Mouse (Mus musculus): ENCODE results near the gene Nkain2. TPM values are rescaled to one million over a fixed set of nuclear protein-coding genes. Genes with fewer than 3 reads are reported as not detected.
"Not testable (repeated sequence)": the region's sequence is repeated elsewhere in the genome, so short reads cannot be mapped to it uniquely, and the experiment has no call there.

Nkain2 gene
- polyA plus RNA-seq, 1 experiment from 2014 or later = 0.28 TPM

DNA sequence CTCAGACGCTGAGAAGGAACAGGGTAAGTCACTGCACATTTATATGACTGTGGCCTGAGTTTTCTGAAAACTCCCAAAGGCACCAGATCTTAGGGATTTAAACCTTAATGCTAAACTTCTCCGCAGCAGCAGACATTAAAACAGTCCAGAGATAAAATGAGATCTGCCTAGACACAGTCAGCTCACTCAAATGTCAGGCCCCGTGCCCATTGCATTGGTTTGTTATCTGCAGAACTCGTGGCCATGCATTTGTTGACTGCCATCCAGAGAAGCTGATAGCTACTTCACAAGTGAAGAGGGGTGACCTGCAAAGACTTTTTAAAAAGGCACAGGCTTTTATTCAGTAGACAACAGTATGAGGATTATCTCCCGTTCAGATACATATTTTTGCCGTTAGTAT, 838.2 kb downstream of the Nkain2 start:
- Histone ChIP-seq H3K27me3 (ENCODE audit: control insufficient read depth, insufficient read depth, low read depth, low read length) (no peaks in the 10 kb centered on the region), H3K4me1 (replicated peaks; ENCODE audit: control insufficient read depth, insufficient read depth, low read length) (no peaks in the 10 kb centered on the region), H3K4me3 (ENCODE audit: low read length) (no peak overlapping the region), H3K27ac (ENCODE audit: low read length) (no peak overlapping the region), H3K9ac (ENCODE audit: low read length) (no peak overlapping the region), H3K4me2 (ENCODE audit: low read depth, low read length) (no peak overlapping the region), H3K36me3 (ENCODE audit: control insufficient read depth, insufficient read depth, low read length) (no peaks in the 10 kb centered on the region), H3K9me3 (ENCODE audit: control insufficient read depth, low read length) (no peaks in the 10 kb centered on the region)
- WGBS = 74% methylated on average over 6 of the region's 6 CpGs
- no peak for ATAC-seq (ENCODE audit: low read depth)

DNA sequence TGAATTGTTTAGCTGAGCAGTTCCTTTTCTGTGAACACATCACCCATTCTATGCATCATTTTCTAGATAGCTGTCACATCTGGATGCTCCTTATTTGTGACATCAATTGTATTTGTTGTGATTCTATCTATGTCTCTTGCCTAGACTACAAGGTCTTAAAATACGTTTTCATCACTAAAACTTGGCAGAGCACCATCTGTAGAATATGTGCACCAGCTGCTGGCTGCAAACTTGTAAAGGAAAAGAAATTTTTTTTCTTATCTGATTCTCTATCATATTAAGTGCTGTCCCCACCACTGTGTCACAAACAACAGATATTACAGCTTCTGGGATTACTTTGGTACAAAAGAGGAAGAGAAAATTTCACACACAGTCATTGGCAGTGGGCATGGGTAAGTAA, 860.3 kb downstream of the Nkain2 start:
- H3K27me3 ChIP-seq (ENCODE audit: control insufficient read depth, insufficient read depth, low read depth, low read length) = no peaks in the 10 kb centered on the region
- no peaks in the 10 kb centered on the region for H3K36me3 ChIP-seq (ENCODE audit: control insufficient read depth, insufficient read depth, low read length)
- no peaks in the 10 kb centered on the region for H3K4me1 ChIP-seq (replicated peaks; ENCODE audit: control insufficient read depth, insufficient read depth, low read length)
- no peak overlapping the region for H3K9ac ChIP-seq (ENCODE audit: low read length)
- H3K9me3 ChIP-seq (ENCODE audit: control insufficient read depth, low read length) = no peaks in the 10 kb centered on the region
- H3K4me2 ChIP-seq (ENCODE audit: low read depth, low read length) = no peak overlapping the region
- no peak overlapping the region for H3K4me3 ChIP-seq (ENCODE audit: low read length)
- H3K27ac ChIP-seq (ENCODE audit: low read length) = no peak overlapping the region
- WGBS = 23% methylated on average over 1 of the region's 1 CpGs
- no peak for ATAC-seq (ENCODE audit: low read depth)

DNA sequence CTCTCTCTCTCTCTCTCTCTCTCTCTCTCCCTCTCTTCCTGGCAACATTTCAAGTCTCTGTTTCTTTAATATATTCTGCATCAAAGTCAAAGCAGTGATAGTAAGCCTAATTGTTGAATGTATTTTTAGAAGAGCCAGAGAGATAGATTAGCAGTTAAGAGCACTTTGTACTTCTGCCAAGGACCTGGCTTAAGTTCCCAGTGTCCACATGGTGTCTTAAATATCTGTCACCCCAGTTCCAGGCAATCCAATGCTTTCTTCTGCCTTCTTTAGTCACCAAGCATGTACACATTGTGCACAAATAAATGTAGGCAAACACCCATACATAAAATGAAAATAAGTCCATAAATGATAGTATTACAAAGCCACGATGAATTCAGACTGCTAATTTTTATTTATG, 871.9 kb downstream of the Nkain2 start:
- H3K4me1 ChIP-seq (replicated peaks; ENCODE audit: control insufficient read depth, insufficient read depth, low read length) = no peaks in the 10 kb centered on the region
- ATAC-seq (ENCODE audit: low read depth) = peak; percentile 64; the same call in 1 of the 2 replicates
- H3K4me2 ChIP-seq (ENCODE audit: low read depth, low read length) = no peak overlapping the region
- WGBS = 40% methylated on average over 1 of the region's 1 CpGs
- no peak overlapping the region for H3K4me3 ChIP-seq (ENCODE audit: low read length)
- H3K36me3 ChIP-seq (ENCODE audit: control insufficient read depth, insufficient read depth, low read length) = no peaks in the 10 kb centered on the region
- no peaks in the 10 kb centered on the region for H3K9me3 ChIP-seq (ENCODE audit: control insufficient read depth, low read length)
- H3K9ac ChIP-seq (ENCODE audit: low read length) = no peak overlapping the region
- H3K27me3 ChIP-seq (ENCODE audit: control insufficient read depth, insufficient read depth, low read depth, low read length) = no peaks in the 10 kb centered on the region
- no peak overlapping the region for H3K27ac ChIP-seq (ENCODE audit: low read length)

DNA sequence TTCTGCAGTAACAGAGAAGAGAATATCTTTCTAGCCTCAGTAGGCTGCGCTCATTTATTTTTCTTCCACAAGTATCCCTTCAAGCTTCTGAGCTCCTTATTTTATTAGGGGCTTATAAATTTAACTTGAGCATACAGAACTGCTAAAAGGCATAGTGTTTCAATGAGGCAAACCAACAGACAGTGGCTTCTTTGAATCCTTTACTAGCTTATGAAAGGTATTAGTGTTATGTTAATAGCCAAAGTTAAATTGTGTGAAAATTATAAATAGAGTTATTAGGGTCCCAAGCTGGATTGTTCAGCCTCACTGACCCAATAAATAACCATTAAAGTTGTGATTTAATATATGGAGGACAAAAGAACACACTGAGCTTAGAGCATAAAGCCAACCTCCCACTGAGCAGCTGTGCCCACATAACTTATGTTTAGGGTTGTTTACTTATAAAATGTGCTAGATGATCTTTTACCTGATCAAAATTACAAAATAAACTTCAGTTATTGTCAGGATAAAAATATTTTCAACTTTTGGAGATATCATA, 889.0 kb downstream of the Nkain2 start:
- H3K9me3 ChIP-seq (ENCODE audit: control insufficient read depth, low read length) = no peaks in the 10 kb centered on the region
- ATAC-seq (ENCODE audit: low read depth) = no peak

DNA sequence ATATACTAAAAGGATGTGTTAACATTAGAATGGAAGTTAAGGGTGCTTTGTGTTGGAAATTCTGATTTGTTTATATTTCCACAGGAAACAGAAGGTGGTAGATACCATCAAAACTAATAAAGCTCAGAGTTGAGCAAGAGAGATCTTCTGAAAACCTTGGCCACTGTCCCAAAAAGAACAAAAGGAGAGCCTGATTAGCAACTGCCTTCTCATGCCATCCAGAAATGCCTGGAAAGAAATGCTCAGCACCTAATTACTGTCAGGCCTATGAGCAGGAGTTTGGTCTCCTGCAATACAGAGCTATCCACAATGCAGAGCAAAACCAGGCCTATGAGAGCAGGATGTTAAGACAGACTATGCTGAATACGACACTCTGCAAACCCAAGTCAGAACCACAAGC, 897.1 kb downstream of the Nkain2 start:
- peak; percentile 92 for ATAC-seq (ENCODE audit: low read depth)
- peak overlapping the region; percentile 17; the same call in 1 of the 2 replicates for H3K27ac ChIP-seq (ENCODE audit: low read length)

More for the DNA sequence above, 889.0 kb downstream of the Nkain2 start:
- 91% methylated on average over 1 of the region's 1 CpGs for WGBS
- no peak overlapping the region for H3K9ac ChIP-seq (ENCODE audit: low read length)
- no peak overlapping the region for H3K4me2 ChIP-seq (ENCODE audit: low read depth, low read length)
- H3K27ac ChIP-seq (ENCODE audit: low read length) = no peak overlapping the region
- no peak overlapping the region for H3K4me3 ChIP-seq (ENCODE audit: low read length)
- H3K4me1 ChIP-seq (replicated peaks; ENCODE audit: control insufficient read depth, insufficient read depth, low read length) = no peaks in the 10 kb centered on the region
- no peaks in the 10 kb centered on the region for H3K36me3 ChIP-seq (ENCODE audit: control insufficient read depth, insufficient read depth, low read length)
- no peaks in the 10 kb centered on the region for H3K27me3 ChIP-seq (ENCODE audit: control insufficient read depth, insufficient read depth, low read depth, low read length)

DNA sequence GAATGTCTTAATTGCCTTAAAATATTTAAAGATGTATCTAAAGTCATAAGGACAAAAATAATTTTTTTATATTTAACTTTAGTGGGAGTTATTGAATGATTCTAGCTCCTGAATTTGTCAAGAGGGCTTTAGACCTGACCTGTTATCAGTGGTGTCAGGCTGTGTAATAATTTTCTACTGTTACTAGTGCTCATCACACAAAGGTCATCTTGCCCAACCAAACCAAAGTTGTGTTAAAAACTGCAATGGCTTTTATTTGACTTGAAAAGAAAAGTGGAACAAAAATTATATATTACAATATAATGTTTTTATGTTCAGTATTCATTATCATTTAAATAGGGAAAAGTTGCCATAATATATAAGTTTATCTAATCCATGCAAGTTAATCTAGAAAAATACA, 911.9 kb downstream of the Nkain2 start:
- no peaks in the 10 kb centered on the region for H3K4me1 ChIP-seq (replicated peaks; ENCODE audit: control insufficient read depth, insufficient read depth, low read length)
- H3K36me3 ChIP-seq (ENCODE audit: control insufficient read depth, insufficient read depth, low read length) = no peaks in the 10 kb centered on the region
- H3K27ac ChIP-seq (ENCODE audit: low read length) = no peak overlapping the region
- no peak overlapping the region for H3K4me2 ChIP-seq (ENCODE audit: low read depth, low read length)
- no peaks in the 10 kb centered on the region for H3K27me3 ChIP-seq (ENCODE audit: control insufficient read depth, insufficient read depth, low read depth, low read length)
- H3K9ac ChIP-seq (ENCODE audit: low read length) = no peak overlapping the region
- H3K9me3 ChIP-seq (ENCODE audit: control insufficient read depth, low read length) = no peaks in the 10 kb centered on the region
- no peak overlapping the region for H3K4me3 ChIP-seq (ENCODE audit: low read length)
- ATAC-seq (ENCODE audit: low read depth) = no peak

More for the DNA sequence above, 897.1 kb downstream of the Nkain2 start:
- Histone ChIP-seq H3K27me3 (ENCODE audit: control insufficient read depth, insufficient read depth, low read depth, low read length) (no peaks in the 10 kb centered on the region), H3K4me3 (ENCODE audit: low read length) (no peak overlapping the region), H3K4me1 (replicated peaks; ENCODE audit: control insufficient read depth, insufficient read depth, low read length) (no peaks in the 10 kb centered on the region), H3K9ac (ENCODE audit: low read length) (no peak overlapping the region), H3K9me3 (ENCODE audit: control insufficient read depth, low read length) (no peaks in the 10 kb centered on the region), H3K36me3 (ENCODE audit: control insufficient read depth, insufficient read depth, low read length) (no peaks in the 10 kb centered on the region), H3K4me2 (ENCODE audit: low read depth, low read length) (no peak overlapping the region)
- 36% methylated on average over 1 of the region's 1 CpGs for WGBS

DNA sequence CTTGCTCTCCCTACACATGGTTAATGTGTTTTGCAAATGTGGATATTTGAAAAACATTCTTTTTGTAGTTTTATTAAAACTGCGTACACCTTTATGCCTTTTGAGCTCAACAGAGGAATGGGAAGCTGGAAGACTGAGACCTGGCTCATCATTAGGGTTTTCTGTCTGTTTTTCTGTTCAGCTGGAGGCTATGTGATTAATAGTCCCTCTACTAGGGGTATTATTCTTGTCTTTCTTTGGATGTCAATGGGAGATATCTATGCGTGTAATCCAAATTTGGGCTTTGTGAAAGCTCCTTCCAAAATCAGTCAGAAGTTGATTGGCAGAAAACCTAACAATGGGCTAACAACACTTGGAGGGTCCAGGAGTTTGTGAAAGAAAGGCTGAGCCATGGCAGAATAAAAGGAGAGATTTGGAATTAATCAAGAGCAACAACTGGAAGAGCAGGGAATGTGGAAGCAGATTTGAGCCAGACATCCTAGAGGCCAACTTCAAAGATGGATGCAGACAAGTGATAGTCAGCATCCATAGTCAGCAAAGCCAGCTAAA, 943.0 kb downstream of the Nkain2 start:
- Histone ChIP-seq H3K4me2 (ENCODE audit: low read depth, low read length) (no peak overlapping the region), H3K27me3 (ENCODE audit: control insufficient read depth, insufficient read depth, low read depth, low read length) (no peaks in the 10 kb centered on the region), H3K9me3 (ENCODE audit: control insufficient read depth, low read length) (no peaks in the 10 kb centered on the region), H3K36me3 (ENCODE audit: control insufficient read depth, insufficient read depth, low read length) (no peaks in the 10 kb centered on the region), H3K27ac (ENCODE audit: low read length) (no peak overlapping the region), H3K4me1 (replicated peaks; ENCODE audit: control insufficient read depth, insufficient read depth, low read length) (no peaks in the 10 kb centered on the region), H3K9ac (ENCODE audit: low read length) (no peak overlapping the region), H3K4me3 (ENCODE audit: low read length) (no peak overlapping the region)
- no peak for ATAC-seq (ENCODE audit: low read depth)
- 90% methylated on average over 2 of the region's 2 CpGs for WGBS

DNA sequence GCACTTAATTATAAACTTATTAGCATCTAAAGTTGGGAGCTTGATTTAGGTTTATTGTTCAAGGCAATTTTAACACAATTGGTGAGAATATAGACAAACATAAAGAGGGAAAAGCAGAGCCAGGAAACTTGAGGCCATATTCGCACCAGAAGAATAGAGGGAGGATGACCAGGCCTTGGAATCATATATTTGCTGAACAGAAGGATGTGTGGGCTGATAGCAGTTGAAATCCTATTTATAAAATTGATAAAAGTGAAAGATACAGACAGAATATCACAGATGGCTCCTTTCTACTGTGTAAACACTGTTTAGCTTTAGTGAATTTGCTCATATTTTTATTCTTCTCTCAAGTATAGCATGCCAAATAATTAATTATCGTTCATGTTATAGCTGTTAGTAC, 958.3 kb downstream of the Nkain2 start:
- no peak for ATAC-seq (ENCODE audit: low read depth)
- H3K27me3 ChIP-seq (ENCODE audit: control insufficient read depth, insufficient read depth, low read depth, low read length) = no peaks in the 10 kb centered on the region
- H3K9ac ChIP-seq (ENCODE audit: low read length) = no peak overlapping the region
- no peaks in the 10 kb centered on the region for H3K9me3 ChIP-seq (ENCODE audit: control insufficient read depth, low read length)
- H3K4me2 ChIP-seq (ENCODE audit: low read depth, low read length) = no peak overlapping the region
- no peak overlapping the region for H3K27ac ChIP-seq (ENCODE audit: low read length)
- WGBS = 76% methylated on average over 2 of the region's 2 CpGs
- no peak overlapping the region for H3K4me3 ChIP-seq (ENCODE audit: low read length)
- no peaks in the 10 kb centered on the region for H3K4me1 ChIP-seq (replicated peaks; ENCODE audit: control insufficient read depth, insufficient read depth, low read length)
- H3K36me3 ChIP-seq (ENCODE audit: control insufficient read depth, insufficient read depth, low read length) = no peaks in the 10 kb centered on the region

DNA sequence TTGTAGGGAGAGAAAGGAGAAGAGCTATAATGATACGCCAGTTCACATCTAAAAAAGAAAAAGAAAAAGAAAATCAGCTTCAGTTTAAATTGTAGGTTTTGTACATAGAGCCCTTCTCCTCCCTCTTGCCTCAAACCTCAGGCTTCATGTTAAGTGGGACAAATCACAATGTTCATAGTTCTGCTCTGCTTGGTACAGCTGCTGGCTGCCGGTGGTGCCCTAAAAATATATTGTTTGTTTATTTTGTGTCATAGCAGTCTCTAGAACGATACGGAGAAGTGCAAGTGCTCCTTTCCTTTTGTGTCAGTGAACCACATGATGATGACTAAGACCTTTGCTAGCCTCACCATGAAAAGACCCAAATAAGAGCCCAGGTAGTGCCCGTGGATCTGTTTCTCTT, 962.6 kb downstream of the Nkain2 start:
- H3K4me1 ChIP-seq (replicated peaks; ENCODE audit: control insufficient read depth, insufficient read depth, low read length) = no peaks in the 10 kb centered on the region
- no peak overlapping the region for H3K27ac ChIP-seq (ENCODE audit: low read length)
- no peak overlapping the region for H3K4me3 ChIP-seq (ENCODE audit: low read length)
- no peaks in the 10 kb centered on the region for H3K36me3 ChIP-seq (ENCODE audit: control insufficient read depth, insufficient read depth, low read length)
- no peak overlapping the region for H3K9ac ChIP-seq (ENCODE audit: low read length)
- H3K27me3 ChIP-seq (ENCODE audit: control insufficient read depth, insufficient read depth, low read depth, low read length) = no peaks in the 10 kb centered on the region
- ATAC-seq (ENCODE audit: low read depth) = no peak
- WGBS = 46% methylated on average over 5 of the region's 5 CpGs
- no peak overlapping the region for H3K4me2 ChIP-seq (ENCODE audit: low read depth, low read length)
- no peaks in the 10 kb centered on the region for H3K9me3 ChIP-seq (ENCODE audit: control insufficient read depth, low read length)

DNA sequence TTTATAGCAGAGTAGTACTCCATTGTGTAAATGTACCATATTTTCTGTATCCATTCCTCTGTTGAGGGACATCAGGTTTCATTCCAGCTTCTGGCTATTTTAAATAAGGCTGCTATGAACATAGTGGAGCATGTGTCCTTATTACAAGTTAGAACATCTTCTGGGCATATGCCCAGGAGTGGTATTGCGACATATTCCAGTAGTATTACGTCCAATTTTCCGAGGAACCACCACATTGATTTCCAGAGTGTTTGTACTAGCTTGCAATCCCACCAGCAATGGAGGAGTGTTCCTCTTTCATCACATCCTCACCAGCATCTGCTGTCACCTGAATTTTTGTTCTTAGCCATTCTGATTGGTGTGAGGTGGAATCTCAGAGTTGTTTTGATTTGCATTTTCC, 969.4 kb downstream of the Nkain2 start:
- H3K27ac ChIP-seq (ENCODE audit: low read length); ATAC-seq (ENCODE audit: low read depth); H3K4me3 ChIP-seq (ENCODE audit: low read length); H3K36me3 ChIP-seq (ENCODE audit: control insufficient read depth, insufficient read depth, low read length); H3K9me3 ChIP-seq (ENCODE audit: control insufficient read depth, low read length); H3K4me1 ChIP-seq (replicated peaks; ENCODE audit: control insufficient read depth, insufficient read depth, low read length); H3K9ac ChIP-seq (ENCODE audit: low read length); H3K4me2 ChIP-seq (ENCODE audit: low read depth, low read length); H3K27me3 ChIP-seq (ENCODE audit: control insufficient read depth, insufficient read depth, low read depth, low read length): not testable (repeated sequence)
- 66% methylated on average over 3 of the region's 3 CpGs for WGBS
